8 mouse cellular contexts compared by ENCODE assay signal in the genomic region with DNA sequence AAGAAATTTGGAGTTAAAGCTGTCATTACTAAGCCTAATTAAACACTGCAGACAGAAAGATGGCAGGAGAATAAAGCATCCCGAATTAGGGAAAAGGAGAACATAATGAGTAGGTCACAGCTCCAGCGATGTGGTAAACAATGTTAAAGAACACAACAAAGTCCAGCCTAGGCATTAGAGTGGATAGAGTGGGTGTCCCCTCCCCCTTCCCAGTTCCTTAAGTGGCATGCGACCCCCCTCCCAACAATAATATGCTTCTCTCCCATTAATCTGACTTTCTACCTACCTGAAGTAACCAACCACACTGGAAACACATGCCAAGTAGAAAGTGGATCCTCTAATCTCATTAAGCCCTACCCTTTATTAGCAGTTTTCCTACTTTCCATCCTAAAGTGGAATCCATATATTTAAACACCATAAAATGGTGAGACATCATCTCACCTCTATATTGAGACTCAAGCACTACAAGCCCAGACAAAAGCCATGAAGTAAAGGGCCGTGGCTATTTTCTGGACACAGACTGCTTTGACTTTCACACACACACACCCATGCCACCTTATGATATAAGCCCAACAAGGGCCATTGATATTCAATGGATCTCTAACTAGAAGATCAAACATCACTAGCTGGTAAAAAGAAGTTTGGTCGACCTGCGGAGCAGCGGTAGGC. TPM values are rescaled to one million over a fixed set of nuclear protein-coding genes. Genes with fewer than 3 reads are reported as not detected.
DNase-seq lines count a peak whose midpoint lies in the region; ATAC-seq and TF ChIP-seq lines count a peak whose summit lies in the region.

No protein-coding gene starts in this region.

- H3K36me3 ChIP-seq in limb, embryonic 14.5 days (ENCODE audit: control insufficient read depth, insufficient read depth, low read length), result no peaks in the 10 kb centered on the region
- no peaks in the 10 kb centered on the region for H3K36me3 ChIP-seq in stomach, postnatal 0 days (ENCODE audit: control insufficient read depth, insufficient read depth, low read length)

- no peaks in the 10 kb centered on the region for H3K9me3 ChIP-seq in limb, embryonic 14.5 days (ENCODE audit: control insufficient read depth, low read length)
- no peaks in the 10 kb centered on the region for H3K9me3 ChIP-seq in stomach, postnatal 0 days (ENCODE audit: control insufficient read depth, low read length)

- no peak for ATAC-seq in limb, embryonic 14.5 days (ENCODE audit: low FRiP score, low read depth)
- ATAC-seq in stomach, postnatal 0 days (ENCODE audit: low FRiP score, low TSS enrichment), result no peak

- H3K4me1 ChIP-seq in limb, embryonic 14.5 days (ENCODE audit: control insufficient read depth, insufficient read depth, low read length), result peaks cover 17% of the 10 kb centered on the region
- no peaks in the 10 kb centered on the region for H3K4me1 ChIP-seq in stomach, postnatal 0 days (replicated peaks; ENCODE audit: control insufficient read depth, insufficient read depth)

- peak overlapping the region; percentile 89 for H3K4me3 ChIP-seq in limb, embryonic 14.5 days (replicated peaks; ENCODE audit: low read length)
- H3K4me3 ChIP-seq in stomach, postnatal 0 days (ENCODE audit: low read depth, low read length), result peak overlapping the region; percentile 98

- H3K27ac ChIP-seq in limb, embryonic 14.5 days (replicated peaks; ENCODE audit: low read depth, low read length), result peak overlapping the region; percentile 100
- H3K27ac ChIP-seq in stomach, postnatal 0 days (replicated peaks), result peak overlapping the region; percentile 100

- TF ChIP-seq POLR2A in limb, embryonic 14.5 days (IDR thresholded peaks at IDR 0.05; ENCODE audit: borderline replicate concordance, extremely low read depth, insufficient read depth, insufficient read length), result no peak

- H3K27me3 ChIP-seq in limb, embryonic 14.5 days (ENCODE audit: control insufficient read depth, insufficient read depth, low read length), result no peaks in the 10 kb centered on the region
- H3K27me3 ChIP-seq in stomach, postnatal 0 days (ENCODE audit: control insufficient read depth, insufficient read depth, low read length), result no peaks in the 10 kb centered on the region

- H3K9ac ChIP-seq in limb, embryonic 14.5 days (ENCODE audit: low read depth, low read length, severe bottlenecking), result peak overlapping the region; percentile 93
- H3K9ac ChIP-seq in stomach, postnatal 0 days (ENCODE audit: low read length), result peak overlapping the region; percentile 97

- no peak for TF ChIP-seq EP300 in stomach, postnatal 0 days (optimal IDR thresholded peaks at IDR 0.05)

- H3K4me2 ChIP-seq in limb, embryonic 14.5 days (replicated peaks; ENCODE audit: low read depth, low read length, severe bottlenecking), result peak overlapping the region; percentile 80
- peak overlapping the region; percentile 77 for H3K4me2 ChIP-seq in stomach, postnatal 0 days (replicated peaks; ENCODE audit: low read depth)

- 4% methylated on average over 7 of the region's 7 CpGs for WGBS in limb, embryonic 14.5 days
- 6% methylated on average over 7 of the region's 7 CpGs for WGBS in stomach, postnatal 0 days

- peak; percentile 64 for DNase-seq in cerebellum, adult 9-10 months
- no peak for DNase-seq in cerebellum, adult 8-10 months
- DNase-seq in retina, postnatal 1 day, result peak; percentile 12
- no peak for DNase-seq in retina, embryonic 14.5 days (ENCODE audit: low spot score)
- no peak for DNase-seq in limb, embryonic 14.5 days (ENCODE audit: low spot score)
- no peak for DNase-seq in stomach, postnatal 0 days (ENCODE audit: low spot score)
- DNase-seq in right cerebral cortex, postnatal 4 days, result no peak
- no peak for DNase-seq in layer of hippocampus, postnatal 25 days (ENCODE audit: extremely low spot score in 1 of 2, low spot score in 1 of 2)

- no peak for TF ChIP-seq CTCF in stomach, postnatal 0 days (IDR thresholded peaks at IDR 0.05; ENCODE audit: low read depth)

RNA-seq across cellular contexts. Expression of a gene that starts 1.5 kb away (rescaled TPM):
- polyA plus RNA-seq in limb, embryonic 14.5 days (2012; rRNA removed), result 14.0 and 15.1 TPM in 2 replicates
- 10.5 and 11.8 TPM in 2 replicates for polyA plus RNA-seq in limb, embryonic 14.5 days (2014; fragmentation: Nextera tagmentation; extraction: Ambion mirVana)
- polyA plus RNA-seq in stomach, postnatal 0 days (2015; fragmentation: Nextera tagmentation; extraction: Ambion mirVana), result 4.8 and 5.0 TPM in 2 replicates
- total RNA-seq in layer of hippocampus, postnatal 25 days (2021), result 100 to 1,000 TPM in 1 of 2 experiments, 10 to 100 TPM in 1; 89.5 to 101 TPM

Comparison
In these comparisons a context has a peak if more than half of its experiments do, and no peak if none do; other contexts are left out.
1. DNase-seq: peak in cerebellum, adult 9-10 months (single experiment) and retina, postnatal 1 day (single experiment); none in cerebellum, adult 8-10 months (single experiment), retina, embryonic 14.5 days (single experiment), limb, embryonic 14.5 days (single experiment), stomach, postnatal 0 days (single experiment), right cerebral cortex, postnatal 4 days (single experiment) and layer of hippocampus, postnatal 25 days (0 of 2).